Mouse (Mus musculus): ENCODE results near the gene Hist1h2ad. TPM values are rescaled to one million over a fixed set of nuclear protein-coding genes. Genes with fewer than 3 reads are reported as not detected.
"Not testable (repeated sequence)": the region's sequence is repeated elsewhere in the genome, so short reads cannot be mapped to it uniquely, and the experiment has no call there.

Gene Hist1h2ad
- total and polyA plus RNA-seq, 2 experiments from 2014 or later: 232 TPM; not detected in 1

GRCm38 (mm10) chr13:23541497-23541896 is 32.7 kb upstream of the Hist1h2ad start:
- no peak for TF ChIP-seq CTCF (IDR thresholded peaks at IDR 0.05)
- no peaks in the 10 kb centered on the region for H3K36me3 ChIP-seq (ENCODE audit: insufficient read depth, low read length)
- 81% methylated on average over 3 of the region's 3 CpGs for WGBS
- no peak for DNase-seq (ENCODE audit: low spot score)
- H3K27ac ChIP-seq (ENCODE audit: low read depth, low read length): no peak overlapping the region
- ATAC-seq (ENCODE audit: low FRiP score): no peak
- no peaks in the 10 kb centered on the region for H3K27me3 ChIP-seq (ENCODE audit: insufficient read depth, low read length)
- no peak overlapping the region for H3K4me3 ChIP-seq (ENCODE audit: low read depth, low read length)
- no peaks in the 10 kb centered on the region for H3K4me1 ChIP-seq (ENCODE audit: insufficient read depth, low read length)
- H3K9ac ChIP-seq (replicated peaks; ENCODE audit: low read length, poor library complexity, severe bottlenecking): no peak overlapping the region
- H3K9me3 ChIP-seq (ENCODE audit: low read length): no peaks in the 10 kb centered on the region
- no peak overlapping the region for H3K4me2 ChIP-seq (ENCODE audit: low read depth, low read length, poor library complexity, severe bottlenecking)

- not testable (repeated sequence) for DNase-seq (ENCODE audit: low spot score); H3K36me3 ChIP-seq (ENCODE audit: insufficient read depth, low read length); ATAC-seq (ENCODE audit: low FRiP score); H3K4me1 ChIP-seq (ENCODE audit: insufficient read depth, low read length); H3K9me3 ChIP-seq (ENCODE audit: low read length); H3K27ac ChIP-seq (ENCODE audit: low read depth, low read length); H3K27me3 ChIP-seq (ENCODE audit: insufficient read depth, low read length)
- Histone ChIP-seq H3K9ac (replicated peaks; ENCODE audit: low read length, poor library complexity, severe bottlenecking) (0 out of 2 replicates have a peak overlapping the region, but pooled peaks have one; percentile 4), H3K4me2 (ENCODE audit: low read depth, low read length, poor library complexity, severe bottlenecking) (peak overlapping the region; percentile 65), H3K4me3 (ENCODE audit: low read depth, low read length) (peak overlapping the region; percentile 45)
- WGBS: 6% methylated on average over 3 of the region's 3 CpGs
Measured at GRCm38 (mm10) chr13:23542225-23542980, 31.8 kb upstream of the Hist1h2ad start.

- peak; percentile 93 for DNase-seq (ENCODE audit: low spot score)
- not testable (repeated sequence) for H3K4me1 ChIP-seq (ENCODE audit: insufficient read depth, low read length); H3K27me3 ChIP-seq (ENCODE audit: insufficient read depth, low read length); H3K9me3 ChIP-seq (ENCODE audit: low read length); H3K36me3 ChIP-seq (ENCODE audit: insufficient read depth, low read length)
- Histone ChIP-seq H3K4me3 (ENCODE audit: low read depth, low read length) (peak within 1 kb of the TSS; percentile 45), H3K4me2 (ENCODE audit: low read depth, low read length, poor library complexity, severe bottlenecking) (peak within 1 kb of the TSS; percentile 65), H3K27ac (ENCODE audit: low read depth, low read length) (peak within 1 kb of the TSS; percentile 75), H3K9ac (replicated peaks; ENCODE audit: low read length, poor library complexity, severe bottlenecking) (peak within 1 kb of the TSS; percentile 48; the same call in 1 of the 2 replicates)
- under 1% methylated on average over 22 of the region's 42 CpGs for WGBS
- ATAC-seq (ENCODE audit: low FRiP score): peak; percentile 78
Measured at GRCm38 (mm10) chr13:23542999-23543607, 31.1 kb upstream of the Hist1h2ad start, which contains the start of gene Hist1h2bh. Hist1h2bh (minus strand) TSS chr13:23543392.

GRCm38 (mm10) chr13:23543965-23544786 is 30.0 kb upstream of the Hist1h2ad start, which contains the start of gene Hist1h3f:
Hist1h3f (plus strand) TSS chr13:23544052.
- Histone ChIP-seq H3K9ac (replicated peaks; ENCODE audit: low read length, poor library complexity, severe bottlenecking) (peak within 1 kb of the TSS; percentile 48; the same call in 1 of the 2 replicates), H3K36me3 (ENCODE audit: insufficient read depth, low read length) (no peaks in the 10 kb centered on the region), H3K4me1 (ENCODE audit: insufficient read depth, low read length) (no peaks in the 10 kb centered on the region), H3K27me3 (ENCODE audit: insufficient read depth, low read length) (no peaks in the 10 kb centered on the region), H3K4me2 (ENCODE audit: low read depth, low read length, poor library complexity, severe bottlenecking) (peak within 1 kb of the TSS; percentile 65), H3K27ac (ENCODE audit: low read depth, low read length) (peak within 1 kb of the TSS; percentile 75), H3K4me3 (ENCODE audit: low read depth, low read length) (peak within 1 kb of the TSS; percentile 45), H3K9me3 (ENCODE audit: low read length) (no peaks in the 10 kb centered on the region)
- ATAC-seq (ENCODE audit: low FRiP score) (peak; percentile 96), DNase-seq (ENCODE audit: low spot score) (peak; percentile 98)
- no peak for TF ChIP-seq CTCF (IDR thresholded peaks at IDR 0.05)
- under 1% methylated on average over 24 of the region's 45 CpGs for WGBS

GRCm38 (mm10) chr13:23544787-23545120 is 29.4 kb upstream of the Hist1h2ad start:
- ATAC-seq (ENCODE audit: low FRiP score); H3K4me1 ChIP-seq (ENCODE audit: insufficient read depth, low read length); H3K27ac ChIP-seq (ENCODE audit: low read depth, low read length); H3K36me3 ChIP-seq (ENCODE audit: insufficient read depth, low read length); H3K9me3 ChIP-seq (ENCODE audit: low read length); H3K27me3 ChIP-seq (ENCODE audit: insufficient read depth, low read length); H3K9ac ChIP-seq (replicated peaks; ENCODE audit: low read length, poor library complexity, severe bottlenecking); DNase-seq (ENCODE audit: low spot score): not testable (repeated sequence)
- WGBS: 0% methylated on average over 8 of the region's 14 CpGs
- Histone ChIP-seq H3K4me2 (ENCODE audit: low read depth, low read length, poor library complexity, severe bottlenecking) (peak overlapping the region; percentile 36; the same call in 1 of the 2 replicates), H3K4me3 (ENCODE audit: low read depth, low read length) (peak overlapping the region; percentile 45)
